Mouse (Mus musculus) heart, embryonic 10.5 days (tissue): ENCODE results near the gene Gm21310. TPM values are rescaled to one million over a fixed set of nuclear protein-coding genes. Genes with fewer than 3 reads are reported as not detected.
"Not testable (repeated sequence)": the region's sequence is repeated elsewhere in the genome, so short reads cannot be mapped to it uniquely, and the experiment has no call there.

ENCODE experiments used
- DNase-seq: peaks from one replicate; pipeline ENCODE4 v3.0.0-alpha.2; 2017; ENCODE audit warnings: low spot score
- H3K27ac ChIP-seq: fragments of 300-500 bp; sonication (generic); 2 replicates; pipeline ENCODE4 v1.5.1; 2016; ENCODE audit warnings: mild to moderate bottlenecking
- H3K27me3 ChIP-seq: fragments of 300-500 bp; sonication (generic); 2 replicates; pipeline ENCODE4 v1.6.1; 2016; ENCODE audit warnings: mild to moderate bottlenecking; ENCODE audit not compliant: poor library complexity, insufficient read depth, severe bottlenecking
- H3K36me3 ChIP-seq: fragments of 300-500 bp; sonication (generic); 2 replicates; pipeline ENCODE4 v1.6.1; 2016; ENCODE audit warnings: mild to moderate bottlenecking, moderate library complexity
- H3K4me1 ChIP-seq: fragments of 300-500 bp; sonication (generic); 2 replicates; pipeline ENCODE4 v1.6.1; 2016; ENCODE audit warnings: mild to moderate bottlenecking
- H3K4me3 ChIP-seq: fragments of 300-500 bp; sonication (generic); 2 replicates; pipeline ENCODE4 v1.5.1; 2016; ENCODE audit warnings: mild to moderate bottlenecking, moderate library complexity
- H3K9me3 ChIP-seq: fragments of 300-500 bp; sonication (generic); 2 replicates; pipeline ENCODE4 v1.6.1; 2016; ENCODE audit warnings: mild to moderate bottlenecking, moderate library complexity
- polyA plus RNA-seq: library from polyadenylated mRNA; unstranded; fragments of >200 nt; fragmentation: Nextera tagmentation; extraction: Ambion mirVana; gene quantifications from 2 replicates; pipeline ENCODE4 v1.2.1, GENCODE M21; 2016

The Gm21310 gene
- polyA plus RNA-seq = not detected in 2 replicates

GRCm38 (mm10) chrY:10147083-10147482 is at the start of gene Gm21310:
Gm21310 (minus strand) TSS chrY:10147183.
- H3K9me3 ChIP-seq, DNase-seq, H3K4me3 ChIP-seq, H3K4me1 ChIP-seq, H3K27me3 ChIP-seq, H3K36me3 ChIP-seq, H3K27ac ChIP-seq: not testable (repeated sequence)

Other genes starting within 250 kb of the Gm21310 start
- not detected in 2 replicates for gene Gm20834, start 177.4 kb upstream of the Gm21310 start, polyA plus RNA-seq